Mouse (Mus musculus) midbrain, embryonic 10.5 days (tissue): ENCODE results near the gene Strn4. TPM values are rescaled to one million over a fixed set of nuclear protein-coding genes. Genes with fewer than 3 reads are reported as not detected.

Experiments
- DNase-seq: peaks from one replicate; pipeline ENCODE4 v3.0.0-alpha.2; 2017; ENCODE audit warnings: low spot score
- H3K27ac ChIP-seq: fragments of 300-500 bp; sonication (generic); replicated peaks from 2 replicates; pipeline ENCODE4 v1.5.1; 2016; ENCODE audit warnings: mild to moderate bottlenecking
- H3K27me3 ChIP-seq: fragments of 300-500 bp; sonication (generic); 2 replicates; pipeline ENCODE4 v1.6.1; 2016; ENCODE audit warnings: low read depth, mild to moderate bottlenecking; ENCODE audit not compliant: poor library complexity, severe bottlenecking
- H3K36me3 ChIP-seq: fragments of 300-500 bp; sonication (generic); 2 replicates; pipeline ENCODE4 v1.6.1; 2016; ENCODE audit warnings: mild to moderate bottlenecking, moderate library complexity
- H3K4me1 ChIP-seq: fragments of 300-500 bp; sonication (generic); 2 replicates; pipeline ENCODE4 v1.6.1; 2016
- H3K4me3 ChIP-seq: fragments of 300-500 bp; sonication (generic); 2 replicates; pipeline ENCODE4 v1.5.1; 2016; ENCODE audit warnings: mild to moderate bottlenecking, moderate library complexity
- H3K9me3 ChIP-seq: fragments of 300-500 bp; sonication (generic); replicated peaks from 2 replicates; pipeline ENCODE4 v1.6.1; 2016; ENCODE audit warnings: mild to moderate bottlenecking
- WGBS: fragments of 180-500 bp; shearing (Covaris S2); methylation state at CpG from one replicate; pipeline ENCODE4 v1.1.7; 2016; 5-methylcytosine and 5-hydroxymethylcytosine counted together
- polyA plus RNA-seq: library from polyadenylated mRNA; unstranded; fragments of >200 nt; fragmentation: Nextera tagmentation; extraction: Ambion mirVana; gene quantifications from 2 replicates; pipeline ENCODE4 v1.2.1, GENCODE M21; 2016

The Strn4 gene
- polyA plus RNA-seq, 1 experiment from 2014 or later: 108 TPM

- WGBS: 0% methylated on average over 1 of the region's 1 CpGs
- peaks cover 16% of the 10 kb centered on the region for H3K36me3 ChIP-seq
- no peaks in the 10 kb centered on the region for H3K9me3 ChIP-seq
- H3K4me3 ChIP-seq: peak within 1 kb of the TSS; percentile 74
- no peak for DNase-seq
- no peaks in the 10 kb centered on the region for H3K27me3 ChIP-seq
- H3K4me1 ChIP-seq: peaks cover 50% of the 10 kb centered on the region
- peak within 1 kb of the TSS; percentile 90 for H3K27ac ChIP-seq
These were observed 59.4 kb downstream of the Strn4 start, which contains the start of gene Dact3 for GRCm38 (mm10) chr7:16875310-16875325. Gene Dact3 (plus strand): TSS chr7:16875317.

GRCm38 (mm10) chr7:16875326-16875725 lies 59.6 kb downstream of the Strn4 start:
- Histone ChIP-seq H3K27ac (peak overlapping the region; percentile 90), H3K27me3 (no peaks in the 10 kb centered on the region), H3K9me3 (no peaks in the 10 kb centered on the region), H3K36me3 (peaks cover 16% of the 10 kb centered on the region), H3K4me3 (peak overlapping the region; percentile 74), H3K4me1 (peaks cover 50% of the 10 kb centered on the region)
- under 1% methylated on average over 41 of the region's 42 CpGs for WGBS
- no peak for DNase-seq

GRCm38 (mm10) chr7:16876006-16876405 lies 60.3 kb downstream of the Strn4 start:
- H3K36me3 ChIP-seq: peaks cover 16% of the 10 kb centered on the region
- 11% methylated on average over 11 of the region's 11 CpGs for WGBS
- H3K27ac ChIP-seq: peak overlapping the region; percentile 90
- peak; percentile 27 for DNase-seq
- H3K4me1 ChIP-seq: peaks cover 51% of the 10 kb centered on the region
- H3K4me3 ChIP-seq: peak overlapping the region; percentile 74
- H3K9me3 ChIP-seq: no peaks in the 10 kb centered on the region
- no peaks in the 10 kb centered on the region for H3K27me3 ChIP-seq

- Histone ChIP-seq H3K9me3 (no peaks in the 10 kb centered on the region), H3K4me3 (peak overlapping the region; percentile 74), H3K27me3 (no peaks in the 10 kb centered on the region), H3K36me3 (peaks cover 13% of the 10 kb centered on the region), H3K27ac (peak overlapping the region; percentile 90), H3K4me1 (peaks cover 55% of the 10 kb centered on the region)
- under 1% methylated on average over 13 of the region's 13 CpGs for WGBS
- DNase-seq: peak; percentile 74
These were observed 60.9 kb downstream of the Strn4 start for GRCm38 (mm10) chr7:16876608-16877007.

- WGBS: 84% methylated on average over 3 of the region's 3 CpGs
- Histone ChIP-seq H3K27me3 (peaks cover 10% of the 10 kb centered on the region), H3K36me3 (peaks cover 17% of the 10 kb centered on the region), H3K4me3 (no peak overlapping the region), H3K9me3 (no peaks in the 10 kb centered on the region), H3K27ac (no peak overlapping the region), H3K4me1 (peaks cover 55% of the 10 kb centered on the region)
- DNase-seq: no peak
These were observed 62.0 kb downstream of the Strn4 start for GRCm38 (mm10) chr7:16877717-16878116.

- peaks cover 1% of the 10 kb centered on the region for H3K9me3 ChIP-seq
- peak overlapping the region; percentile 31; the same call in 1 of the 2 replicates for H3K4me3 ChIP-seq
- H3K36me3 ChIP-seq: peaks cover 37% of the 10 kb centered on the region
- peak; percentile 88 for DNase-seq
- WGBS: 21% methylated on average over 9 of the region's 9 CpGs
- peak overlapping the region; percentile 91 for H3K27ac ChIP-seq
- H3K4me1 ChIP-seq: peaks cover 52% of the 10 kb centered on the region
- H3K27me3 ChIP-seq: peaks cover 33% of the 10 kb centered on the region
These were observed 64.3 kb downstream of the Strn4 start for GRCm38 (mm10) chr7:16879796-16880547.

- WGBS: 16% methylated on average over 5 of the region's 5 CpGs
- Histone ChIP-seq H3K4me1 (peaks cover 53% of the 10 kb centered on the region), H3K27me3 (peaks cover 39% of the 10 kb centered on the region), H3K36me3 (peaks cover 44% of the 10 kb centered on the region), H3K27ac (peak overlapping the region; percentile 91), H3K4me3 (peak overlapping the region; percentile 31; the same call in 1 of the 2 replicates), H3K9me3 (peaks cover 8% of the 10 kb centered on the region)
- no peak for DNase-seq
These were observed 64.9 kb downstream of the Strn4 start for GRCm38 (mm10) chr7:16880615-16881014.

- no peak for DNase-seq
- 94% methylated on average over 6 of the region's 6 CpGs for WGBS
These were observed 67.5 kb downstream of the Strn4 start for GRCm38 (mm10) chr7:16883162-16883561.

GRCm38 (mm10) chr7:16884334-16884733 lies 68.6 kb downstream of the Strn4 start:
- Histone ChIP-seq H3K4me3 (no peak overlapping the region), H3K9me3 (peaks cover 21% of the 10 kb centered on the region), H3K4me1 (peaks cover 30% of the 10 kb centered on the region), H3K27me3 (peaks cover 76% of the 10 kb centered on the region), H3K36me3 (peaks cover 58% of the 10 kb centered on the region), H3K27ac (no peak overlapping the region)
- DNase-seq: no peak
- 48% methylated on average over 4 of the region's 4 CpGs for WGBS

More at GRCm38 (mm10) chr7:16883162-16883561, 67.5 kb downstream of the Strn4 start:
- H3K4me1 ChIP-seq: peaks cover 37% of the 10 kb centered on the region
- H3K27me3 ChIP-seq: peaks cover 64% of the 10 kb centered on the region
- no peak overlapping the region for H3K4me3 ChIP-seq
- H3K27ac ChIP-seq: no peak overlapping the region
- peaks cover 21% of the 10 kb centered on the region for H3K9me3 ChIP-seq
- peaks cover 64% of the 10 kb centered on the region for H3K36me3 ChIP-seq

GRCm38 (mm10) chr7:16885271-16885776 lies 69.6 kb downstream of the Strn4 start:
- Histone ChIP-seq H3K27me3 (peaks cover 86% of the 10 kb centered on the region), H3K36me3 (peaks cover 58% of the 10 kb centered on the region), H3K4me1 (peaks cover 20% of the 10 kb centered on the region), H3K4me3 (peak overlapping the region; percentile 44), H3K27ac (peak overlapping the region; percentile 49; the same call in 1 of the 2 replicates), H3K9me3 (peaks cover 24% of the 10 kb centered on the region)
- WGBS: 16% methylated on average over 91 of the region's 95 CpGs
- peak; percentile 28 for DNase-seq

- 42% methylated on average over 59 of the region's 59 CpGs for WGBS
- H3K27ac ChIP-seq: 0 out of 2 replicates have a peak overlapping the region, but pooled peaks have one; percentile 49
- H3K27me3 ChIP-seq: peaks cover 92% of the 10 kb centered on the region
- H3K36me3 ChIP-seq: peaks cover 58% of the 10 kb centered on the region
- peaks cover 20% of the 10 kb centered on the region for H3K4me1 ChIP-seq
- H3K4me3 ChIP-seq: peak overlapping the region; percentile 44
- no peak for DNase-seq
- H3K9me3 ChIP-seq: peaks cover 24% of the 10 kb centered on the region
These were observed 70.2 kb downstream of the Strn4 start for GRCm38 (mm10) chr7:16885905-16886304.
